Mouse (Mus musculus): Measurements from ENCODE around the gene Gm17334. TPM values are rescaled to one million over a fixed set of nuclear protein-coding genes. Genes with fewer than 3 reads are reported as not detected.
"Not testable (repeated sequence)": the region's sequence is repeated elsewhere in the genome, so short reads cannot be mapped to it uniquely, and the experiment has no call there.

The Gm17334 gene
- polyA plus RNA-seq, 1 experiment from 2014 or later: not detected

GRCm38 (mm10) chr11:53762426-53762825, 10.6 kb downstream of the Gm17334 start:
- DNase-seq (ENCODE audit: low spot score) (no peak), ATAC-seq (ENCODE audit: insufficient read depth, low FRiP score, low TSS enrichment) (no peak)
- no peak overlapping the region for H3K9ac ChIP-seq (ENCODE audit: low read length)
- no peaks in the 10 kb centered on the region for H3K9me3 ChIP-seq (ENCODE audit: control insufficient read depth, low read length)
- H3K36me3 ChIP-seq (ENCODE audit: control insufficient read depth, insufficient read depth, low read length): no peaks in the 10 kb centered on the region
- no peak overlapping the region for H3K27ac ChIP-seq (ENCODE audit: low read depth, low read length)
- H3K4me1 ChIP-seq (ENCODE audit: control insufficient read depth, insufficient read depth, low read length): peaks cover 14% of the 10 kb centered on the region
- H3K27me3 ChIP-seq (ENCODE audit: control insufficient read depth, insufficient read depth, low read length): peaks cover 15% of the 10 kb centered on the region; the same call in 1 of the 2 replicates
- H3K4me2 ChIP-seq (ENCODE audit: low read depth): peak overlapping the region; percentile 64; the same call in 1 of the 2 replicates
- H3K4me3 ChIP-seq (ENCODE audit: low read depth, low read length): peak overlapping the region; percentile 28; the same call in 1 of the 2 replicates
- WGBS: 54% methylated on average over 2 of the region's 2 CpGs

- Histone ChIP-seq H3K9me3 (ENCODE audit: control insufficient read depth, low read length) (no peaks in the 10 kb centered on the region), H3K36me3 (ENCODE audit: control insufficient read depth, insufficient read depth, low read length) (no peaks in the 10 kb centered on the region), H3K9ac (ENCODE audit: low read length) (no peak overlapping the region), H3K27ac (ENCODE audit: low read depth, low read length) (no peak overlapping the region), H3K4me3 (ENCODE audit: low read depth, low read length) (no peak overlapping the region), H3K27me3 (ENCODE audit: control insufficient read depth, insufficient read depth, low read length) (peaks cover 15% of the 10 kb centered on the region; the same call in 1 of the 2 replicates), H3K4me2 (ENCODE audit: low read depth) (no peak overlapping the region), H3K4me1 (ENCODE audit: control insufficient read depth, insufficient read depth, low read length) (peaks cover 14% of the 10 kb centered on the region)
- DNase-seq (ENCODE audit: low spot score): no peak
- no peak for ATAC-seq (ENCODE audit: insufficient read depth, low FRiP score, low TSS enrichment)
- 65% methylated on average over 2 of the region's 2 CpGs for WGBS
Measured at GRCm38 (mm10) chr11:53761822-53762221, 11.2 kb downstream of the Gm17334 start.

GRCm38 (mm10) chr11:53761284-53761683, 11.7 kb downstream of the Gm17334 start:
- H3K36me3 ChIP-seq (ENCODE audit: control insufficient read depth, insufficient read depth, low read length): no peaks in the 10 kb centered on the region
- no peaks in the 10 kb centered on the region for H3K9me3 ChIP-seq (ENCODE audit: control insufficient read depth, low read length)
- no peak overlapping the region for H3K9ac ChIP-seq (ENCODE audit: low read length)
- no peak overlapping the region for H3K4me3 ChIP-seq (ENCODE audit: low read depth, low read length)
- H3K4me1 ChIP-seq (ENCODE audit: control insufficient read depth, insufficient read depth, low read length): peaks cover 14% of the 10 kb centered on the region
- 81% methylated on average over 5 of the region's 5 CpGs for WGBS
- ATAC-seq (ENCODE audit: insufficient read depth, low FRiP score, low TSS enrichment) (no peak), DNase-seq (ENCODE audit: low spot score) (no peak)
- peaks cover 15% of the 10 kb centered on the region; the same call in 1 of the 2 replicates for H3K27me3 ChIP-seq (ENCODE audit: control insufficient read depth, insufficient read depth, low read length)
- no peak overlapping the region for H3K27ac ChIP-seq (ENCODE audit: low read depth, low read length)
- H3K4me2 ChIP-seq (ENCODE audit: low read depth): no peak overlapping the region

GRCm38 (mm10) chr11:53759545-53760406, 13.2 kb downstream of the Gm17334 start:
- Histone ChIP-seq H3K36me3 (ENCODE audit: control insufficient read depth, insufficient read depth, low read length) (no peaks in the 10 kb centered on the region), H3K27me3 (ENCODE audit: control insufficient read depth, insufficient read depth, low read length) (peaks cover 15% of the 10 kb centered on the region; the same call in 1 of the 2 replicates), H3K4me1 (ENCODE audit: control insufficient read depth, insufficient read depth, low read length) (peaks cover 14% of the 10 kb centered on the region), H3K4me2 (ENCODE audit: low read depth) (no peak overlapping the region), H3K9ac (ENCODE audit: low read length) (no peak overlapping the region), H3K4me3 (ENCODE audit: low read depth, low read length) (no peak overlapping the region), H3K27ac (ENCODE audit: low read depth, low read length) (no peak overlapping the region), H3K9me3 (ENCODE audit: control insufficient read depth, low read length) (no peaks in the 10 kb centered on the region)
- WGBS: 9% methylated on average over 22 of the region's 22 CpGs
- ATAC-seq (ENCODE audit: insufficient read depth, low FRiP score, low TSS enrichment) (no peak), DNase-seq (ENCODE audit: low spot score) (no peak)

GRCm38 (mm10) chr11:53758791-53759351, 14.1 kb downstream of the Gm17334 start:
- no peak overlapping the region for H3K4me2 ChIP-seq (ENCODE audit: low read depth)
- H3K27ac ChIP-seq (ENCODE audit: low read depth, low read length): no peak overlapping the region
- H3K9ac ChIP-seq (ENCODE audit: low read length): no peak overlapping the region
- H3K36me3 ChIP-seq (ENCODE audit: control insufficient read depth, insufficient read depth, low read length): no peaks in the 10 kb centered on the region
- no peaks in the 10 kb centered on the region for H3K9me3 ChIP-seq (ENCODE audit: control insufficient read depth, low read length)
- H3K4me1 ChIP-seq (ENCODE audit: control insufficient read depth, insufficient read depth, low read length): peaks cover 12% of the 10 kb centered on the region
- H3K27me3 ChIP-seq (ENCODE audit: control insufficient read depth, insufficient read depth, low read length): peaks cover 15% of the 10 kb centered on the region; the same call in 1 of the 2 replicates
- ATAC-seq (ENCODE audit: insufficient read depth, low FRiP score, low TSS enrichment) (no peak), DNase-seq (ENCODE audit: low spot score) (no peak)
- 44% methylated on average over 6 of the region's 6 CpGs for WGBS
- H3K4me3 ChIP-seq (ENCODE audit: low read depth, low read length): no peak overlapping the region

- H3K9me3 ChIP-seq (ENCODE audit: control insufficient read depth, low read length): not testable (repeated sequence)
Measured at GRCm38 (mm10) chr11:53758033-53758432, 15.0 kb downstream of the Gm17334 start.

GRCm38 (mm10) chr11:53757612-53758011, 15.4 kb downstream of the Gm17334 start:
- Histone ChIP-seq H3K36me3 (ENCODE audit: control insufficient read depth, insufficient read depth, low read length) (no peaks in the 10 kb centered on the region), H3K4me3 (ENCODE audit: low read depth, low read length) (no peak overlapping the region), H3K9ac (ENCODE audit: low read length) (no peak overlapping the region), H3K4me2 (ENCODE audit: low read depth) (no peak overlapping the region), H3K27ac (ENCODE audit: low read depth, low read length) (no peak overlapping the region), H3K4me1 (ENCODE audit: control insufficient read depth, insufficient read depth, low read length) (no peaks in the 10 kb centered on the region; the same call in 1 of the 2 replicates), H3K27me3 (ENCODE audit: control insufficient read depth, insufficient read depth, low read length) (peaks cover 15% of the 10 kb centered on the region; the same call in 1 of the 2 replicates), H3K9me3 (ENCODE audit: control insufficient read depth, low read length) (no peaks in the 10 kb centered on the region)
- 89% methylated on average over 4 of the region's 4 CpGs for WGBS
- ATAC-seq (ENCODE audit: insufficient read depth, low FRiP score, low TSS enrichment): no peak
- DNase-seq (ENCODE audit: low spot score): no peak

More at GRCm38 (mm10) chr11:53758033-53758432, 15.0 kb downstream of the Gm17334 start:
- H3K27me3 ChIP-seq (ENCODE audit: control insufficient read depth, insufficient read depth, low read length): peaks cover 15% of the 10 kb centered on the region; the same call in 1 of the 2 replicates
- H3K4me3 ChIP-seq (ENCODE audit: low read depth, low read length); H3K4me2 ChIP-seq (ENCODE audit: low read depth); H3K4me1 ChIP-seq (ENCODE audit: control insufficient read depth, insufficient read depth, low read length); H3K36me3 ChIP-seq (ENCODE audit: control insufficient read depth, insufficient read depth, low read length); ATAC-seq (ENCODE audit: insufficient read depth, low FRiP score, low TSS enrichment); H3K27ac ChIP-seq (ENCODE audit: low read depth, low read length); DNase-seq (ENCODE audit: low spot score); H3K9ac ChIP-seq (ENCODE audit: low read length): not testable (repeated sequence)
- WGBS: 89% methylated on average over 9 of the region's 9 CpGs

- Histone ChIP-seq H3K4me3 (ENCODE audit: low read depth, low read length) (no peak overlapping the region), H3K9ac (ENCODE audit: low read length) (no peak overlapping the region), H3K27me3 (ENCODE audit: control insufficient read depth, insufficient read depth, low read length) (0 out of 2 replicates have a peak, but pooled peaks cover 6% of the 10 kb centered on the region), H3K4me1 (ENCODE audit: control insufficient read depth, insufficient read depth, low read length) (no peaks in the 10 kb centered on the region; the same call in 1 of the 2 replicates), H3K4me2 (ENCODE audit: low read depth) (no peak overlapping the region), H3K9me3 (ENCODE audit: control insufficient read depth, low read length) (no peaks in the 10 kb centered on the region), H3K27ac (ENCODE audit: low read depth, low read length) (no peak overlapping the region), H3K36me3 (ENCODE audit: control insufficient read depth, insufficient read depth, low read length) (no peaks in the 10 kb centered on the region)
- ATAC-seq (ENCODE audit: insufficient read depth, low FRiP score, low TSS enrichment) (no peak), DNase-seq (ENCODE audit: low spot score) (no peak)
- WGBS: 80% methylated on average over 12 of the region's 12 CpGs
Measured at GRCm38 (mm10) chr11:53755011-53755595, 17.9 kb downstream of the Gm17334 start.
